Mouse (Mus musculus): ENCODE measurements at regions not wholly inside any gene's neighbourhood (a gene's known extent, or its start where the extent isn't known, plus 50 kb on each side); places are given as distances from the start of the nearest gene placed in this dataset.
A peak's percentile ranks its signal among the peaks of the same experiment; 100 is the strongest.

DNA sequence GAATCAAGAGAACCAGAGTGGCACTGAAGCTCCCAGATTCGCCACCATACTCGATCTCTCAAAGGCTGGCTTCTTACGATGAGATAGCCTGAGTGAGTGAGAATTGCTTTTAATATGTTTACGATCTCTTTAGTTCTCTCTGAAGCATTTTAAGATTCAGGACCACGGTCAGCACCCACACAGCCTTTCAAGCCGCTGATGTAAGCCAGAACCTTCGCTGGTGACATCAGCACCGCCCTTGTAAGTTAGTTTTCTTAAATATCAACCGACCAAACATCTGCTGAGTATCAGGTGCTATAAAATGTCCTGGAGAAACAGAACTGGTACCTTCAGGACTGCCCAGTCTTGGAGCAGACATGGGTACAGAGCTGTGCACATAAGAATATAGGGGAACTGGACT is 141.6 kb downstream of the Dmrta2 start:
- no peak for ATAC-seq (replicated peaks in 1 of 2; ENCODE audit: insufficient read depth in 1 of 2, low FRiP score in 2 of 2, low TSS enrichment in 1 of 2, low read depth in 1 of 2, poor library complexity in 2 of 2, severe bottlenecking in 2 of 2)

DNA sequence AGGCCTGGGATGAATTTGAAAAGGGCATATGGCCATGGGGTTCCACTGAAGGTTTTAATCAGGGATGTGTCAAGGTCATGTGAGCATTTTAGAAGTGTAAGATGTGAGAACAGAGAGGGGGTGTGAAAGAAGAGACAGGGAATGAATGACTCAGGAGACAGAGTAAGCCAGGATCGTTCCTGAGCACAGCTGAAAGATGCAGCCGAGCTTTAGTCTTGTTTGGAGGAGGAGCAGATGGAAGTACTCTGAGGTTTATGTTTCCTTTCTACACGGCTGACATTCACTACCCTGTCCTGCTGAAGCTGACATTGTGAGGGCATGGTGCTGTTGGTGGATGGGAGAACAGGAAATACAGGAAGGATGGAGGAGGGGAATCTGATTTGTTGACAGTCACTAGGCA is 142.0 kb downstream of the Dmrta2 start:
- ATAC-seq (replicated peaks in 1 of 2; ENCODE audit: insufficient read depth in 1 of 2, low FRiP score in 2 of 2, low TSS enrichment in 1 of 2, low read depth in 1 of 2, poor library complexity in 2 of 2, severe bottlenecking in 2 of 2), result no peak

GRCm38 (mm10) chr4:110120761-110121160 is 142.9 kb downstream of the Dmrta2 start:
- no peak for ATAC-seq (replicated peaks in 1 of 2; ENCODE audit: insufficient read depth in 1 of 2, low FRiP score in 2 of 2, low TSS enrichment in 1 of 2, low read depth in 1 of 2, poor library complexity in 2 of 2, severe bottlenecking in 2 of 2)

DNA sequence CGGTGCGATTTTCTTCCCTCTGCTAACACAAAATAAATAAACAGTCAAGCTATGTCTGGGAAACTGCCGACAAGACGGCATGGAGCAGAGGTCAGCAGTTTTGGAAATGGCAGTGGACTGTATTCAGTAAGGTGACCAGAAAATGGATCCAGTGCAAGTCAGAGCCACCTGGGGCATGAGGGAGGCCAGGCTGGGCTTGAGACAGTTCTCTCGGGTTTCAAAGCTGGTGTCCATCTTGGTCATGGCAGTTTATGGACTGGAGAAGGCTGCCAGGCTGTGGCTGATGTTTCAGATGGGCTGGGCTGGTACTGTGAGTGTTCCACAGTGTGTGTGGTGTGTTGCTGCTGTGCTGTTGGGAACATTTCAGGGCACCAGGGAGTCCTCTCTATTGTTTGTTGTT is 143.6 kb downstream of the Dmrta2 start:
- no peak for ATAC-seq (replicated peaks in 1 of 2; ENCODE audit: insufficient read depth in 1 of 2, low FRiP score in 2 of 2, low TSS enrichment in 1 of 2, low read depth in 1 of 2, poor library complexity in 2 of 2, severe bottlenecking in 2 of 2)

- ATAC-seq (replicated peaks in 1 of 2; ENCODE audit: insufficient read depth in 1 of 2, low FRiP score in 2 of 2, low TSS enrichment in 1 of 2, low read depth in 1 of 2, poor library complexity in 2 of 2, severe bottlenecking in 2 of 2), result no peak
Observed at GRCm38 (mm10) chr4:110125067-110125784, 147.4 kb downstream of the Dmrta2 start.

GRCm38 (mm10) chr4:110127941-110128520 is 150.2 kb downstream of the Dmrta2 start:
- ATAC-seq (replicated peaks in 1 of 2; ENCODE audit: insufficient read depth in 1 of 2, low FRiP score in 2 of 2, low TSS enrichment in 1 of 2, low read depth in 1 of 2, poor library complexity in 2 of 2, severe bottlenecking in 2 of 2), result no peak

GRCm38 (mm10) chr4:110128918-110129317 is 151.1 kb downstream of the Dmrta2 start:
- peak; percentile 71 to 87 for ATAC-seq (replicated peaks in 1 of 2; ENCODE audit: insufficient read depth in 1 of 2, low FRiP score in 2 of 2, low TSS enrichment in 1 of 2, low read depth in 1 of 2, poor library complexity in 2 of 2, severe bottlenecking in 2 of 2)

- no peak for ATAC-seq (replicated peaks in 1 of 2; ENCODE audit: insufficient read depth in 1 of 2, low FRiP score in 2 of 2, low TSS enrichment in 1 of 2, low read depth in 1 of 2, poor library complexity in 2 of 2, severe bottlenecking in 2 of 2)
Observed at GRCm38 (mm10) chr4:110129518-110129917, 151.7 kb downstream of the Dmrta2 start.

GRCm38 (mm10) chr4:110132061-110132460 is 154.2 kb downstream of the Dmrta2 start:
- no peak for ATAC-seq (replicated peaks in 1 of 2; ENCODE audit: insufficient read depth in 1 of 2, low FRiP score in 2 of 2, low TSS enrichment in 1 of 2, low read depth in 1 of 2, poor library complexity in 2 of 2, severe bottlenecking in 2 of 2)

GRCm38 (mm10) chr4:110134036-110134435 is 156.2 kb downstream of the Dmrta2 start:
- peak; percentile 48 to 58 for ATAC-seq (replicated peaks in 1 of 2; ENCODE audit: insufficient read depth in 1 of 2, low FRiP score in 2 of 2, low TSS enrichment in 1 of 2, low read depth in 1 of 2, poor library complexity in 2 of 2, severe bottlenecking in 2 of 2)

DNA sequence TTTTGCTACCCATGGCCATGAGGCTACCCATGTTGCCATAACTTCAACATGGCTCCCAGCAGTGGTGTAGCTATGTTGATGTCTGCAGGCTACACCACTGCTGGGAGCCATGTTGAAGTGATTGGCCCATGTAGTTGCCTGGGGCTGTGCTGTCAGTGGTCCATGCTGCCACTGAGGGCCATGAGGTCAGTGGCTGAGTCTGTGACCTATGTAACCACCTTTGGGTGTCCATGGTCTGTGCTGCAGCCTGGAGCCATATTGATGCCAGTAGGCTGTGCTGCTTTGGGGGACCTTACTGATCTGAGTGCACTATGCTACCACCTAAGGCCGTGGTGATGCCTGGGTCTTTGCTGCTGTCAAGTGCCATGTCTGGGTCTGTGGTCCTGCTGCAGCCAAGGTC is 167.4 kb downstream of the Dmrta2 start:
- ATAC-seq (replicated peaks in 1 of 2; ENCODE audit: insufficient read depth in 1 of 2, low FRiP score in 2 of 2, low TSS enrichment in 1 of 2, low read depth in 1 of 2, poor library complexity in 2 of 2, severe bottlenecking in 2 of 2), result no peak

- ATAC-seq (replicated peaks in 1 of 2; ENCODE audit: insufficient read depth in 1 of 2, low FRiP score in 2 of 2, low TSS enrichment in 1 of 2, low read depth in 1 of 2, poor library complexity in 2 of 2, severe bottlenecking in 2 of 2), result no peak
Observed at GRCm38 (mm10) chr4:110152103-110152946, 174.5 kb downstream of the Dmrta2 start.
